Mouse (Mus musculus) megakaryocyte, embryonic 14.5 days (primary cell): ENCODE measurements around the gene Hist1h1d.

Experiments
- FLI1 ChIP-seq: IDR thresholded peaks from 2 replicates; pipeline ENCODE4 v1.6.1; 2012; ENCODE audit warnings: low read length, inconsistent platforms, mixed read lengths
- GATA1 ChIP-seq: IDR thresholded peaks from 3 replicates; pipeline ENCODE4 v1.6.1; 2012; ENCODE audit warnings: mixed read lengths, low read length, inconsistent platforms, borderline replicate concordance

DNA sequence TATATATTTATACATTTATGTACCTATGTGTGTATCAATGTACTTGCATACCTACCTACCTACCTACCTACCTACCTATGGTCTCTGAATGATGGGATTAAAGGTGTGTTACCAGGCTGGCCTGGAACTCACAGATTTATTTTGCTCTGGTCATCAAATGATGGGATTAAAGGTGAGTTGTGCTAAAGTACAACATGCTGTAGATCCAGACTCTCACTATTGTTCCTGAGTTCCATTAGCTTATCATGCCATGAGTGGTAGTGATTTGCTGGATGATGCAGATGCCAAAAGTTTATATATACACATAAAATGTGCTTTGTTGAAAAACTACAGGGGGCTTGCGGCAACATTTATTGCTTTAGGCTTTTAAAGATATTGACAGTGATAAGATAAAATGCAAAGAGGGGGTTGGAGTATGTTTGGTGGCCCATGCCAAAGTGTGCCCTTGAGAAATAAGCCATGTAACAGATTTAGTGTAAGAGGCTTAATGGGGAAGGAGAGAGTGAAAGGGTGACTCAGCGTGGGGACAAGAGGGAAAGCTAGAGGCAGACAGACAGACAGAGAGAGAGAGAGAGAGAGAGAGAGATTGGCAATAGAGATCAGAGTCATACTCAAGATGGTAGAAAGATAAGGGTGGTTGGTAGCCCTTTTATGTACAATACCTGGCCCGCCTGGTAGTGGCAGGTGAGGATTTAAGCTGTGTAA, 15.9 kb upstream of the Hist1h1d start:
- TF ChIP-seq FLI1, result no peak
- TF ChIP-seq GATA1, result no peak
